Mouse (Mus musculus) heart, embryonic 11.5 days (tissue): Measurements from ENCODE around the gene Fasn. TPM values are rescaled to one million over a fixed set of nuclear protein-coding genes. Genes with fewer than 3 reads are reported as not detected.
"Not testable (repeated sequence)": the region's sequence is repeated elsewhere in the genome, so short reads cannot be mapped to it uniquely, and the experiment has no call there.

Experiments
- ATAC-seq: fragments of 200-750 bp; cut with Nextera tagmentation; replicated peaks from 2 replicates; pipeline ENCODE4 v1.8.0; 2017; ENCODE audit warnings: moderate library complexity; ENCODE audit not compliant: insufficient number of reproducible peaks, low FRiP score, low TSS enrichment
- H3K27ac ChIP-seq: fragments of 300-500 bp; sonication (generic); 2 replicates; pipeline ENCODE4 v1.5.1; 2014; ENCODE audit warnings: mild to moderate bottlenecking, low read depth, low read length
- H3K27me3 ChIP-seq: fragments of 300-500 bp; sonication (generic); 2 replicates; pipeline ENCODE4 v1.6.1; 2014; ENCODE audit warnings: mild to moderate bottlenecking, low read length, mixed read lengths; ENCODE audit not compliant: control insufficient read depth, insufficient read depth
- H3K36me3 ChIP-seq: fragments of 300-500 bp; sonication (generic); 2 replicates; pipeline ENCODE4 v1.6.1; 2014; ENCODE audit warnings: mild to moderate bottlenecking, low read length, moderate library complexity, mixed read lengths; ENCODE audit not compliant: control insufficient read depth, insufficient read depth
- H3K4me1 ChIP-seq: fragments of 300-500 bp; sonication (generic); 2 replicates; pipeline ENCODE4 v1.6.1; 2014; ENCODE audit warnings: low read length; ENCODE audit not compliant: control insufficient read depth, insufficient read depth
- H3K4me2 ChIP-seq: fragments of 300-500 bp; sonication (generic); 2 replicates; pipeline ENCODE4 v1.6.1; 2014; ENCODE audit warnings: mild to moderate bottlenecking, moderate library complexity
- H3K4me3 ChIP-seq: fragments of 300-500 bp; sonication (generic); 2 replicates; pipeline ENCODE4 v1.5.1; 2014; ENCODE audit warnings: low read depth, low read length
- H3K9ac ChIP-seq: fragments of 300-500 bp; sonication (generic); 2 replicates; pipeline ENCODE4 v1.6.1; 2014; ENCODE audit warnings: mild to moderate bottlenecking, low read depth, low read length, moderate library complexity
- H3K9me3 ChIP-seq: fragments of 300-500 bp; sonication (generic); replicated peaks from 2 replicates; pipeline ENCODE4 v1.6.1; 2016; ENCODE audit warnings: low read length; ENCODE audit not compliant: control insufficient read depth
- WGBS: fragments of 180-500 bp; shearing (Covaris S2); extraction: QIAGEN DNeasy Blood & Tissue Kit; methylation state at CpG from one replicate; pipeline ENCODE4 v1.1.7; 2014; ENCODE audit not compliant: insufficient replicate concordance; 5-methylcytosine and 5-hydroxymethylcytosine counted together
- polyA plus RNA-seq: library from polyadenylated mRNA; unstranded; fragments of >200 nt; fragmentation: Nextera tagmentation; extraction: Ambion mirVana; gene quantifications from 2 replicates; pipeline ENCODE4 v1.2.1, GENCODE M21; 2014

The Fasn gene
- polyA plus RNA-seq, 1 experiment from 2014 or later, result 33.9 TPM

DNA sequence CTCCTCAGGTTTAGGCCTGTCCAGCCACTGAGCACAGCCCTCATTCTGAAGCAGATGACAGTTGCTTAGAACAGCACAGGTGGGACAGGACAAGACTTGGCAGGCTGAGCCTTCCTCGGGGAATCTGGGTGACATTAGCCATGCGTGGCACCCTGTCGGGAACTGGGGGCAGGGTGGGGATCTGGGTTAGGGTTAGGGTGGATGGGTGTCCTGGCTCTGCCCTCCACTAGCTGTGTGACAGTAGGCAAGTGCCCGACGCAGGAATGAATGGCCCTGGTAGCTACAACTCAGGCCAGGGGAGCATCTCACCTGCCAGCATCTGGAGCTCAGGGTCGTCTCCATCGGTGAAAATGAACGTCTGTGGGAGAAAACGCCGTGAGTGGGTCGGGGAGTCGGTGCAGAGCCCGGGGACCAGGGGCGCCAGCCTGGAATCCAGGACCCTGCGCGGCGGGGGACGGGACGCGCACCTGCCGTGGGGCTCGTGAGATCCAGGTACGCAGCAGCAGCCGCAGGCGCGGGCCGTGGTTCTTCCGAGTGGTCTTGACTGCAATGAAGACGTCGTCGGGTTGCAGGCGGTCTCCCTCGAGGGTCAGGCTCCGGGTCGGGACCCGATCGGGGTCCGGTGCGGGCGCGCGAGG is 40.8 kb downstream of the Fasn start:
- Histone ChIP-seq H3K27ac (peak overlapping the region; percentile 64; the same call in 1 of the 2 replicates), H3K9ac (peak overlapping the region; percentile 93), H3K36me3 (peaks cover 13% of the 10 kb centered on the region; the same call in 1 of the 2 replicates), H3K27me3 (peaks cover 8% of the 10 kb centered on the region), H3K9me3 (no peaks in the 10 kb centered on the region), H3K4me2 (peak overlapping the region; percentile 72), H3K4me3 (peak overlapping the region; percentile 91), H3K4me1 (peaks cover 12% of the 10 kb centered on the region)
- no peak for ATAC-seq
- 2% methylated on average over 42 of the region's 42 CpGs for WGBS

DNA sequence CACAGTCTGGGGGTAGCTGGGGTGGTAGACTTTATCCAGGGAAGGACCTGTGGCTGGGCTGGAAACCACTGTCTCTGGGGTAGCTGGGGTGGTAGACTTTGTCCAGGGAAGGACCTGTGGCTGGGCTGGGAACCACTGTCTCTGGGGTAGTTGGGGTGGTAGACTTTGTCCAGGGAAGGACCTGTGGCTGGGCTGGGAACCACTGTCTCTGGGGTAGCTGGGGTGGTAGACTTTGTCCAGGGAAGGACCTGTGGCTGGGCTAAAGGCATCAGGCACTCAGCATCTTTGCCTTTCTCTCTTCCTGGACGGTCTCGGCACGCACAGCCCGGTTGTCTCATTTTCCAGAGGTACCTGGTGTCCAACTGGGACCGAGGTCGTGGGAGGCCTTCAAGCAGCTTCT is 43.0 kb downstream of the Fasn start:
- Histone ChIP-seq H3K27me3 (peaks cover 11% of the 10 kb centered on the region), H3K4me1 (peaks cover 12% of the 10 kb centered on the region)
- not testable (repeated sequence) for H3K4me3 ChIP-seq, ATAC-seq, H3K36me3 ChIP-seq, H3K27ac ChIP-seq, H3K9ac ChIP-seq, H3K4me2 ChIP-seq, H3K9me3 ChIP-seq
- 95% methylated on average over 6 of the region's 6 CpGs for WGBS

GRCm38 (mm10) chr11:120779876-120780275 is 44.5 kb downstream of the Fasn start:
- no peaks in the 10 kb centered on the region for H3K9me3 ChIP-seq
- H3K36me3 ChIP-seq, result no peaks in the 10 kb centered on the region
- no peak for ATAC-seq
- no peak overlapping the region for H3K4me3 ChIP-seq
- no peak overlapping the region for H3K9ac ChIP-seq
- H3K27ac ChIP-seq, result no peak overlapping the region
- H3K27me3 ChIP-seq, result peaks cover 11% of the 10 kb centered on the region
- H3K4me2 ChIP-seq, result no peak overlapping the region
- peaks cover 7% of the 10 kb centered on the region; the same call in 1 of the 2 replicates for H3K4me1 ChIP-seq
- 84% methylated on average over 1 of the region's 1 CpGs for WGBS

DNA sequence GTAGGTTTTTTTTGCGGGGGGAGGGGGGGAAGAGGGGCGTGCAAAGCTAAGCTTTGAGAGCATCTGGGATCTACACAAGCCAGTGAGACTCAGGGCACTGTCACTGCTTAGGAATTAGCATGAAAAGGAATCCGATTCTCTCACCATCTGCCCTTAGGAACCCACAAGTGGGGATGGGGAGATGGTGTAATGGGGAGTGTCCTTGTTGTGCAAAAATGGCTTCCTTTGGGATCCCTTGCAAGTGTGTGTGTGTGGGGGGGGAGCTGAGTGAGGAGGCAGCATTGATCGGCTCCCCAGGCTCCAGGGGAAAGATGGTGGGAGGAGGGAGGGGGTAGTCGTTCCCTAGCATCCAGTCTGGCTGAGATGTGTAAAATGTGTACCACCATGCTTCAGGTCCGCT is 47.2 kb downstream of the Fasn start:
- H3K4me3 ChIP-seq, result no peak overlapping the region
- no peaks in the 10 kb centered on the region for H3K36me3 ChIP-seq
- H3K27ac ChIP-seq, result no peak overlapping the region
- no peak overlapping the region for H3K9ac ChIP-seq
- H3K4me2 ChIP-seq, result no peak overlapping the region
- H3K9me3 ChIP-seq, result no peaks in the 10 kb centered on the region
- WGBS, result 27% methylated on average over 6 of the region's 6 CpGs
- H3K4me1 ChIP-seq, result no peaks in the 10 kb centered on the region
- peaks cover 6% of the 10 kb centered on the region; the same call in 1 of the 2 replicates for H3K27me3 ChIP-seq
- no peak for ATAC-seq

DNA sequence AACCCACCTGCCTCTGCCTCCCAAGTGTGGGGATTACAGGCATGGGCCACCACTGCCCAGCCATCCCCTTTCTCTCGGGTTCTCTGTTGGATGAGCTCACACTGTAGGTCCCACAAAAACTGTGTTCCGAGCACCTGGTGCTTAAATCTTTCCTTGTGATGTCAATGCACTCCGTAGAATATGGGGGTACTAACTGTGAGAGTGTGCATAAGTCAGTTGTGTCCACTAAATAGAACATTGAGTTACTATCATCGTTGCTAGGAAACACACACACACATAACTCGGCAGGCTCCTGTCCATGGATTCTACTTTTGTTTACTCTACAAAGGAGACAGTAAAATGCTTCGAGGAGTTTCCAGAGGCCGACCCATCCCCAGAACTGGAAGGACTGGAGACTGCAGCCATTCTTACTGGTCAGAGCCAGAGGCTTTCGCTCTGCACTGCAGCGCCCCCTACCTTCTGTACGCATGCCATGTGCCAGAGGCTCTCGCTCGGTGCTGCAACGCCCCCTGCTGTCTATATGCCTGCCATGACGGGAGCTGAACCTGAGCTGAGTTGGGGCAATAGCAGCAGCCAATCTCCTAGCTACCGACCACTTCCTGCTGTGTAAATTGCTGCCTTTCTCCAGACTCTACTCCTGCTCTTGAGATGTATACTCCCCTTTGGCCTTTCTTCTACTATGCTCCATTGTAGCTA is 48.4 kb downstream of the Fasn start:
- no peak overlapping the region for H3K4me2 ChIP-seq
- WGBS, result 29% methylated on average over 15 of the region's 15 CpGs
- H3K4me3 ChIP-seq, result no peak overlapping the region

GRCm38 (mm10) chr11:120773463-120774190 is 50.7 kb downstream of the Fasn start:
- Histone ChIP-seq H3K9ac (no peak overlapping the region), H3K4me3 (no peak overlapping the region), H3K36me3 (no peaks in the 10 kb centered on the region), H3K27ac (no peak overlapping the region), H3K9me3 (no peaks in the 10 kb centered on the region), H3K4me1 (no peaks in the 10 kb centered on the region), H3K27me3 (peaks cover 6% of the 10 kb centered on the region; the same call in 1 of the 2 replicates), H3K4me2 (no peak overlapping the region)
- no peak for ATAC-seq
- WGBS, result 74% methylated on average over 7 of the region's 7 CpGs

More for the DNA sequence above, 48.4 kb downstream of the Fasn start:
- H3K4me1 ChIP-seq, result no peaks in the 10 kb centered on the region
- peak; percentile 55 for ATAC-seq
- no peak overlapping the region for H3K27ac ChIP-seq
- no peak overlapping the region for H3K9ac ChIP-seq
- no peaks in the 10 kb centered on the region for H3K36me3 ChIP-seq
- peaks cover 6% of the 10 kb centered on the region; the same call in 1 of the 2 replicates for H3K27me3 ChIP-seq
- H3K9me3 ChIP-seq, result no peaks in the 10 kb centered on the region

GRCm38 (mm10) chr11:120772749-120773148 is 51.6 kb downstream of the Fasn start:
- Histone ChIP-seq H3K4me1 (no peaks in the 10 kb centered on the region), H3K27me3 (0 out of 2 replicates have a peak, but pooled peaks cover 3% of the 10 kb centered on the region), H3K27ac (no peak overlapping the region), H3K9ac (no peak overlapping the region), H3K36me3 (no peaks in the 10 kb centered on the region), H3K4me2 (no peak overlapping the region), H3K4me3 (no peak overlapping the region), H3K9me3 (no peaks in the 10 kb centered on the region)
- 73% methylated on average over 3 of the region's 3 CpGs for WGBS
- ATAC-seq, result no peak

- Histone ChIP-seq H3K36me3 (no peaks in the 10 kb centered on the region), H3K27me3 (peaks cover 15% of the 10 kb centered on the region), H3K9ac (no peak overlapping the region), H3K4me3 (no peak overlapping the region), H3K9me3 (no peaks in the 10 kb centered on the region), H3K4me1 (no peaks in the 10 kb centered on the region), H3K27ac (no peak overlapping the region), H3K4me2 (no peak overlapping the region)
- no peak for ATAC-seq
- WGBS, result 52% methylated on average over 1 of the region's 1 CpGs
Observed at GRCm38 (mm10) chr11:120768206-120768605, 56.1 kb downstream of the Fasn start.
